Comparison of ENCODE assay signal across 8 mouse cellular contexts in the genomic region with DNA sequence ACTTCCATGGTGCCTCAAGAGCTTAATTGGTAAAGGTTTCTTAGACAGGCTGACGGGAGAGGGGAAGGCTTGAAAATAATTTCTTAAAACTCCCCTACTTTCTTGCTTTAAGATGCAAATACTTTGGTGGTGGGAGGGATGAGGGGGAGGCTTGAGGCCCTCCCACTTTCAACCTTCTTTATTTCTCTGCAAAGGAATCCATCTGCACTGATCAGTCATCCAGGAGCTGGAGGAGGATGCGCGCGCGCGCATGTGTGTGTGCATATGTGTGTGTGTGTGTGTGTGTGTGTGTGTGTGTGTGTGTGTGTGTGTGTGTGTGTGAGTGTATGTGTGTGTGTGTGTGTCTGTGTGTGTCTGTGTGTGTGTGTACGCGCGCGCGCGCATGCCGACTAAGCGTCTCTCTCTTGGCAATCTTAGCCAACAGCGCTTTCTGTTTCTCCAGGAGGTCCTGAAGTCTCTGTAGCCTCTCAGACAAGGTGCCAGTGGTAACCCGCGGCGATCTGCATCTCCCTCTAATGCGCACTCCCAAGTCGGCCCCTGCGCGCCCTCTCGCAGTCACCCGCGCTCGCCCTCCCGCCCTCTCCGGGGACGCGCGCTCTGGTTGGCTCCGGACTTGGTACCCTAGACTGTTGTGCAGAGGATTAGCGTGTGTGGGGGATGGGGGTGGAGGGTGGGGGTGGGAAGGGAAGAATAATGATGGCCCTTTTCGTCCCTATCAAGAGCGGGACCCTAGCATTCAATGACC. TPM values are rescaled to one million over a fixed set of nuclear protein-coding genes. Genes with fewer than 3 reads are reported as not detected.
DNase-seq lines count a peak whose midpoint lies in the region; ATAC-seq lines count a peak whose summit lies in the region.

TSS of gene Cdh7 (plus strand) at position 368 of the 745 bp plus-strand sequence.

- no peaks in the 10 kb centered on the region for H3K9me3 ChIP-seq in heart, embryonic 13.5 days

- ATAC-seq in heart, embryonic 13.5 days (ENCODE audit: extremely low read depth, insufficient number of reproducible peaks, low FRiP score, low TSS enrichment): no peak
- peak; percentile 36 for ATAC-seq in frontal cortex, adult (ENCODE audit: low TSS enrichment)
- no peak for ATAC-seq in erythroid progenitor cell, adult 5-6 weeks (replicated peaks; ENCODE audit: low FRiP score, poor library complexity, severe bottlenecking)

- H3K36me3 ChIP-seq in heart, embryonic 13.5 days: no peaks in the 10 kb centered on the region

- H3K27ac ChIP-seq in heart, embryonic 13.5 days (replicated peaks): no peak within 1 kb of the TSS

- H3K9ac ChIP-seq in heart, embryonic 13.5 days: peak within 1 kb of the TSS; percentile 50

- peaks cover 31% of the 10 kb centered on the region for H3K27me3 ChIP-seq in heart, embryonic 13.5 days (replicated peaks)

- 2% methylated on average over 27 of the region's 35 CpGs for WGBS in heart, embryonic 13.5 days

- no peak for DNase-seq in heart, postnatal 4 days
- DNase-seq in cerebellum, adult 8-10 months: peak; percentile 88
- peak; percentile 37 to 59 for DNase-seq in left cerebral cortex, adult 8-10 months (ENCODE audit: low spot score in 2 of 2)
- DNase-seq in neural tube, embryonic 10.5 days (ENCODE audit: extremely low spot score, low spot score): peak; percentile 64
- no peak for DNase-seq in thymus, adult 18-20 months

- 0 out of 2 replicates have a peak, but pooled peaks cover 4% of the 10 kb centered on the region for H3K4me1 ChIP-seq in heart, embryonic 13.5 days

- peak within 1 kb of the TSS; percentile 65 for H3K4me3 ChIP-seq in heart, embryonic 13.5 days

- H3K4me2 ChIP-seq in heart, embryonic 13.5 days: peak within 1 kb of the TSS; percentile 92

RNA-seq across cellular contexts. Expression of gene Cdh7, which starts in this region (rescaled TPM):
- polyA plus RNA-seq in heart, embryonic 13.5 days (2015; fragmentation: Nextera tagmentation; extraction: Ambion mirVana): 0.23 and 0.25 TPM in 2 replicates
- total RNA-seq in heart, postnatal 4 days (2021): not detected
- total RNA-seq in left cerebral cortex, adult 8-10 months (2022): 10 to 100 TPM; 20.5 to 29.7 (median 25.6) TPM
- 0.36 TPM in 1 of 2 replicates, not detected in the other for total RNA-seq in erythroid progenitor cell, adult 5-6 weeks (2015; ENCODE audit: low replicate concordance)
- total RNA-seq in erythroid progenitor cell, adult 5-6 weeks (2017; ENCODE audit: low replicate concordance): not detected in 2 replicates

Comparison
In these comparisons a context has a peak if more than half of its experiments do, and no peak if none do; other contexts are left out.
1. RNA of gene Cdh7 (total RNA-seq): 20.5 to 29.7 TPM in left cerebral cortex, adult 8-10 months; not detected in heart, postnatal 4 days and 0.36 TPM in erythroid progenitor cell, adult 5-6 weeks; every median in the first group is over 10 times any median in the second.
2. DNase-seq: peak in cerebellum, adult 8-10 months (single experiment), left cerebral cortex, adult 8-10 months (2 of 2) and neural tube, embryonic 10.5 days (single experiment); none in heart, postnatal 4 days (single experiment) and thymus, adult 18-20 months (0 of 2).